Mouse (Mus musculus): ENCODE data around the gene Mki67.

The Mki67 gene

DNA sequence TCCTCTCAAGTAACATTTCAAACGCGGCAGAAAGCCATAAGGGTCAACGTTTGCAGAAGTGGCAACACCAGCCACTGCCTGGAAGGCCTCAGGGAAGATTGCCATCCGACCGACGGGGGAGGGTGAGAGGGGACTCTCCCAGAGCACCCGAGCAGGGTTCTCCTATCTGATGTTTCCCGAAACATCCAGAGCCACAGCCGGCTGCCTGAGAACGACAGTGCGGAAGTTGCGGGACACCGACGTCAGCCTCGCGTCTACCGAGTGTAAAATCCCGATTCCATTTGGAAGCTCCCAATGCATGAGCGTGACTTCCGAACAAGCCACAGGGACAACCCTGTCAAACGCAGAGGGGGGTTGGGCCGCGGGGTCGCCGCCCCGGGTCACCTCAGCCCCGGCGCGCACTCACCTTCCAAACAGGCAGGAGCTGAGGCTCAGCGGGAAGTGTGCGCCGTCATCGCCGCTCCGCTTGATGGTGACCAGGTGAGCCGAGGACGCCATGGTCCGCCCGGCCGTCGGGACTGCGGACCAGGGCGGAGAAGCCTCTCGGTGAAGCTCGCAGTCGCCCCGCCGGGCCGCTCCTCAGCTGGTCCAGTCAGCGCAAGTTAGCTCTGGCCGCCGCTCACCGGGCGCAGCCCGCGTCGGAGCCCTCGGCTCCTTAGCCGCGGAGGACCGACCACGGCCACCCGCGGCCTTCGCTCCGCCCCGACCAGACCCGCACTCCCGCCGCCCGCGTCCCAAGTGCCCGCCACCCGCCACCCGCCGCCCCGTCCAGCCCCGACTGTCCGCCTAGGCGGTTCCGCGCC lies at the start of gene Mki67:
Mki67 (minus strand) TSS at position 720 of the 803 bp plus-strand sequence.
- ChIA-PET POLR2A (interaction anchor here in 3 of 4 experiments (0.6 to 2.0 kb wide), 29 partner anchors 9 to 1178 kb away, joined by 3 to 26 read pairs (median 5); partner anchors contain the start of gene Mgmt (in 1 of the 3)), CTCF (interaction anchor here (0.5 to 2.0 kb wide), 10 partner anchors 19 to 755 kb away, joined by 3 to 27 read pairs (median 3); no protein-coding TSS in a partner anchor)

GRCm38 (mm10) chr7:135763311-135763710 lies 47.1 kb upstream of the Mki67 start:
- ChIA-PET POLR2A (interaction anchor here in 1 of 4 experiments (0.6 kb wide), 1 partner anchor 81 kb away, joined by 3 read pairs; no protein-coding TSS in a partner anchor), CTCF (no interaction called here)

DNA sequence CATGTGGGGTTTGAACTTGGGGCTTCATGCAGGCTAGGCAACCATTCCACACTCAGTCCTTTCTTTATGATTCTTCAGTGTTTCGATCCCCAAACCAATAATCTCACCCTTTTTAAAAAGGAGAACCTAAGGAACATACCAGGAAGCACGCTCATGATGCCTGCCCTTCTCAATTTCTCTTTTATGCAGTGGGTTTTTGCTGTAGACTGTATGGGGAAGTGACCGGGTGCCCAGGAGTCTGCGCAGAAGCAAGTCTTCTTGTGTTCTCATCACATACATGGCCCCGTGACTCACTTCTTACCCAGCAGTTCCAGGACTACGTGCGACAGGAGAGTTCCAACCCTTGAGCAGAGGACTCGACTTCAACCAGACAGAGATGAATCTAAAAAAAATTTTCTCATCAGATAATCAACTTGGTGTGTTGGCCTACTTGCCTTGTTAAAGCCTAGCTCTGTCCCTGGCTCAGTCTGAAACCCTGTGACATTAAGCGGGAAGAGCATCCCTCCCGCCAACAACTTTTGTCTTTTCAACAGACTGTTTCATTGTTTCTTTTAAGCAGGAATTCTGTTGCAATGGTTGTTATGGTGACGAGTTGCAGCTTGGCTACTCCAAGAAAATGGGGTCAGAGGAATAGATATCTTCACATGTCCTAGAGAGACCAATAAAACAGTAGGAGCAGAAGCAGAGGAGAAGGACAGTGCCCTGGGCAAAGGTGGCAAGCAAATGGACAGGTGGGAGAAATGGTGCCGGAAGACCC lies 42.8 kb upstream of the Mki67 start:
- POLR2A ChIA-PET = interaction anchor here in 1 of 4 experiments (1.2 kb wide), 1 partner anchor 10 kb away, joined by 4 read pairs; no protein-coding TSS in a partner anchor
- CTCF ChIA-PET = interaction anchor here in 3 of 4 experiments (0.6 to 4.4 kb wide), 8 partner anchors 10 to 734 kb away, joined by 3 to 29 read pairs (median 4); no protein-coding TSS in a partner anchor

DNA sequence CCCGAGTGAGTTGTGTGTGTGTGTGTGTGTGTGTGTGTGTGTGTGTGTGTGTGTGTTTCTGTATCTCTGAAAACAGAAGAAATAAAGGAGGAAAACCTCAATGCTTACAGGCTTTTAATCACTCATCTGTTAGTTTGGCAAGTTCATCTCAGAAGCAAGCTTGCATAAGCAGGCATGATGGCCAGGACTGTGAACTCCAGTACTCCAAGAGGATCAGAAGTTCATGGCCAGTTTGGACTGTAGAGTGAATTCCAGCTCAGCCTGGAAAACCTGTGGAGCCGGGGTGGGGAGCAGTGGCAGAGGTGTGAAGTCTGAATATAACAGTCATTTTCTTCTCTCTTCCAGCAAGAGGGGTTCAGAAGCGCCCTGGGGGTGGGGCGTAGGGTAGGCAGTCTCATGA lies 42.0 kb upstream of the Mki67 start:
- ChIA-PET CTCF (interaction anchor here (0.6 to 4.4 kb wide), 8 partner anchors 10 to 733 kb away, joined by 3 to 29 read pairs (median 4); no protein-coding TSS in a partner anchor), POLR2A (no interaction called here)

- POLR2A ChIA-PET = no interaction called here
- CTCF ChIA-PET = interaction anchor here in 3 of 4 experiments (0.6 to 4.4 kb wide), 4 partner anchors 11 to 12 kb away, joined by 3 to 29 read pairs (median 4); no protein-coding TSS in a partner anchor
These were observed 40.9 kb upstream of the Mki67 start for GRCm38 (mm10) chr7:135756984-135757586.

- ChIA-PET CTCF (interaction anchor here in 1 of 4 experiments (2.1 kb wide), 1 partner anchor 20 kb away, joined by 4 read pairs; no protein-coding TSS in a partner anchor), POLR2A (interaction anchor here in 1 of 4 experiments (1.1 to 1.4 kb wide), 2 partner anchors 8 to 33 kb away, joined by 3 read pairs; partner anchors contain the start of gene Mki67)
These were observed 32.8 kb upstream of the Mki67 start for GRCm38 (mm10) chr7:135748986-135749385.

- ChIA-PET POLR2A (interaction anchor here in 2 of 4 experiments (0.8 to 1.2 kb wide), 2 partner anchors 8 to 30 kb away, joined by 3 to 5 read pairs; no protein-coding TSS in a partner anchor), CTCF (interaction anchor here in 3 of 4 experiments (1.0 to 1.3 kb wide), 4 partner anchors 11 to 22 kb away, joined by 3 to 5 read pairs (median 4); no protein-coding TSS in a partner anchor)
These were observed 30.9 kb upstream of the Mki67 start for GRCm38 (mm10) chr7:135747072-135747471.

DNA sequence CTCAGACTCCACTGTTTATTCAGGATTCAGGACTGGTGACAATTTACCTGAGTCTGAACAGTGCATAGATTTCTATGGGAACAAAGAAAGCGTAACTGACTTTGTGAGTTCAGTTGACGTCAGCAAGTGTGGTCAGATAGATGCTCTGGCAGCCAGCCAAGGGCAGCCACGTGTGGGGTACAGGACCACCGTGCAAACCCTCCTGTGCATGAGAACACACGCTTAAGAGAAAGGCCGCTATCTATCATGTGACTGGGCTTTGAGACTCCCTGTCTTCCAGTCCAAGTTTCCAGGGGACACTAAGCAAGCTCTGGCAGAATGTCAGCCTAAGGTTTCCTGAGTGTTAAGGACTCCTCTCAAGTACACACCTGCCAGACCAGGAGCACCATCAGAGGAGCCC lies 30.4 kb upstream of the Mki67 start:
- POLR2A ChIA-PET = interaction anchor here in 2 of 4 experiments (0.8 to 1.2 kb wide), 2 partner anchors 9 to 30 kb away, joined by 3 to 5 read pairs; no protein-coding TSS in a partner anchor
- CTCF ChIA-PET = interaction anchor here in 3 of 4 experiments (1.0 to 1.2 kb wide), 4 partner anchors 11 to 22 kb away, joined by 3 to 5 read pairs (median 4); no protein-coding TSS in a partner anchor

DNA sequence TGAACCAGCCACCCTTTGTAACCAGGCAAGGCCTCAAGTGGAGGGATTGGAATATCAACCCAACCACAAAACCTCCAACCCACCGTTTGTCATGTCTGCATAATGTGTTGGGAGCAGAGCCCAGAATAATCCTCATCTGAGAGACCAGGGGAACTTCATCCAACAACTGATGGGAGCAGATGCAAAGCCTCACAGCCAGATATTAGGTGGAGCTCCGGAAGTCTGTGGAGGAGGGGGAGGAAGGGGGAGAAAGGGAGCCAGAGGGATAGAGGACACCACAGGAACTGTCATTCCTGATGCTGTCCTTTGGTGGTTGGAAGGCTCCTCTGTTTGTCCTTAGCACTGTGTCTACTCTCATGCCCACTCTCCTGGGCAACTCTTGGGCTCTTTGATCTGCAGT lies 28.9 kb upstream of the Mki67 start:
- POLR2A ChIA-PET = no interaction called here
- CTCF ChIA-PET = interaction anchor here in 3 of 4 experiments (1.2 to 1.4 kb wide), 3 partner anchors 9 to 24 kb away, joined by 3 read pairs; no protein-coding TSS in a partner anchor

- POLR2A ChIA-PET = interaction anchor here in 2 of 4 experiments (1.0 to 1.1 kb wide), 2 partner anchors 9 to 24 kb away, joined by 3 to 4 read pairs; partner anchors contain the start of gene Mki67 (in 1 of the 2)
- CTCF ChIA-PET = interaction anchor here in 2 of 4 experiments (0.6 to 1.0 kb wide), 2 partner anchors 51 to 255 kb away, joined by 3 to 4 read pairs; no protein-coding TSS in a partner anchor
These were observed 24.3 kb upstream of the Mki67 start for GRCm38 (mm10) chr7:135740453-135740852.

- CTCF ChIA-PET = interaction anchor here (0.5 to 2.9 kb wide), 25 partner anchors 10 to 363 kb away, joined by 3 to 30 read pairs (median 5); partner anchors contain the start of genes Mki67 (in 1 of the 4) and Ptpre (in 1 of the 4)
- POLR2A ChIA-PET = interaction anchor here in 2 of 4 experiments (1.0 to 2.8 kb wide), 4 partner anchors 20 to 38 kb away, joined by 3 to 26 read pairs (median 10); partner anchors contain the start of gene Mki67 (in 2 of the 2)
These were observed 20.4 kb upstream of the Mki67 start for GRCm38 (mm10) chr7:135736581-135736886.

DNA sequence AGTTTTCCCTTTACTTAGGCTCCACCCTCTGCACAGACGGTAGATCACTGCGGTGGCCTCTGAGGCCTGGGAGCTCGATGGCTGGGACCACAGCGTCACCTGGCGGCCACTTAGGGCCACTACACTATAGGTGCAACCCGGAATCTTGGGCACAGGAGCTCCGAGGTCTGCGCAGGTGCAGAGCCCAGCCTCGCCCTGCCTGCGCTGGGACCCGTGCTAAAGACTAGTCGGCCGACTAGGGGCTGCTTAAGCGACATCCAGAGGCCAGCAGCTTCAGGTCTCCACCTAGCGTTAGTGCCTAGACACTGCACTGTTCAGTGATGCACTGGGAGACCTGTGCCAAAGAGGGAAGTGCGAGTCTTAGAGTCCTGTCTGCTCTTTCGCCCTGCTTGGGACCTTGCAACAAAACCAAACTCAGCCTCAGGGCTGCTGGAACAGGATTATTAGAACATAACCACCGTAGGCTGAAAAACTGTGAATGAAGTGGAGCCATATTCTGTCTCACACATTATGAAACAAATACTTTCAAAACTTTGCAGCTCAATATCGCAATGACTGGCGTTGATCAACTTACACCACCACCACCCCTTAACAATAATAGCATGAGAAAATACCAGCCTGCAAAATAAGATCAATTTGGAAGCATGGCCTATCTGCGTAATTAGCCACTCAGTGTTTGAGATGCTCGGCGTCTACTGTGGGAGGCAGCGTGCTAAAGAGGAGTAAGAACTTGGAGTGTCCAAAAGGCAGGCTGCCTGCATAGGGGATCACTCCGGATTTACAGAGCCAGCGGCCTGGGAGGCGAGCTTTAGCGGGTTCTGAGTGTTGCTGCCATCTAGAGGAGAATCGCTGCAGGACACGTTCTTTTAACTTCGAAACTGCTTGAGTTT lies 19.8 kb upstream of the Mki67 start:
- POLR2A ChIA-PET = interaction anchor here in 2 of 4 experiments (0.5 to 2.8 kb wide), 11 partner anchors 10 to 53 kb away, joined by 3 to 26 read pairs (median 5); partner anchors contain the start of gene Mki67 (in 2 of the 2)
- CTCF ChIA-PET = interaction anchor here (0.5 to 2.9 kb wide), 64 partner anchors 8 to 1893 kb away, joined by 3 to 30 read pairs (median 4); partner anchors contain the start of genes Mki67 (in 2 of the 4) and Ptpre (in 2 of the 4)

GRCm38 (mm10) chr7:135734911-135735646 lies 18.9 kb upstream of the Mki67 start:
- POLR2A ChIA-PET = interaction anchor here in 2 of 4 experiments (0.9 to 2.8 kb wide), 10 partner anchors 9 to 36 kb away, joined by 3 to 26 read pairs (median 5); partner anchors contain the start of gene Mki67 (in 2 of the 2)
- CTCF ChIA-PET = interaction anchor here in 3 of 4 experiments (0.5 to 2.9 kb wide), 50 partner anchors 8 to 1696 kb away, joined by 3 to 30 read pairs (median 5); partner anchors contain the start of genes Mki67 (in 2 of the 3) and Ptpre (in 2 of the 3)

- POLR2A ChIA-PET = interaction anchor here in 2 of 4 experiments (0.7 to 2.8 kb wide), 4 partner anchors 11 to 47 kb away, joined by 3 to 26 read pairs (median 10); partner anchors contain the start of gene Mki67 (in 2 of the 2)
- CTCF ChIA-PET = interaction anchor here in 1 of 4 experiments (1.5 to 2.9 kb wide), 4 partner anchors 16 to 197 kb away, joined by 3 to 30 read pairs (median 21); partner anchors contain the start of genes Mki67 and Ptpre
These were observed 18.2 kb upstream of the Mki67 start for GRCm38 (mm10) chr7:135734379-135734778.

DNA sequence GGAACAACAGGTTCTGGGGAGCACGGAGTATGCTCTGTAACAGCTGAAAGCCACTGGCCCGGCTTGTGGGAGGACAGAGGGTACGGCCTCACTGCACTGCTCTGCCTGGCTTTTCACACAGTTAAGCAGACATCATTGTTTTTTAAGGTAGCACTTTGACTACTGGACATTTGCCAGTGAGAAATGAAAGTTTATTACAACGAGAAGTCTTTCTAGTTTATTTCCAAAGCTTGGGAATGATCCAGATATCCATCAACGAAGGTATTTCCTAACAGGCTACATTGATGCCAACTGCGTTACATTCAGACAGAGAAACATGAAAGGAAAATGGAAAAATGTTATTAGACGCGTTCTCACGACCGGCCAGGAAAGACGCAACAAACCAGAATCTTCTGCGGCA lies 11.9 kb upstream of the Mki67 start:
- CTCF ChIA-PET = no interaction called here
- POLR2A ChIA-PET = no interaction called here

DNA sequence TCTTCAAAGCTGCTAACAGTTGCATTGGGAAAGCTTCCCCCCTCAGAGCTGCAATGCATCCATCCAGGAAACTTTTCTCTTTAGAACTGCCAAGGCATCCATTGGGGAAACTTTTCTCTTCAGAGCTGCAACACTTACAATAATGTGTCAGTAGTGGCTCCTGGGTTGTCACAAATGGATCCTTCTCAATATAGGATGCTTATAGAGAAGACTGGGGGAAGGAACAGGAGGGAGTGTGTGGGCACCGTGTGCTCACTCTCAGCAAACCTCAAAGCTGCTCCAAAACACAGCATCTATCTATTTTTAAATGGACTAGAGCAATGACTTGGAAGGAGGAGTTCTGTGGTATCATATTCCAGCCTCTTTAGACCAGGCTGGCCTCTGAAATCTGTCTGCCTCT lies 10.5 kb upstream of the Mki67 start:
- ChIA-PET CTCF (interaction anchor here in 2 of 4 experiments (0.6 to 1.5 kb wide), 3 partner anchors 9 to 26 kb away, joined by 3 to 10 read pairs (median 5); no protein-coding TSS in a partner anchor), POLR2A (interaction anchor here in 2 of 4 experiments (0.7 to 1.9 kb wide), 3 partner anchors 9 to 10 kb away, joined by 3 to 8 read pairs (median 4); partner anchors contain the start of gene Mki67 (in 2 of the 2))

Data from embryonic stem cell, embryonic (primary cell).